19 mouse cellular contexts compared by ENCODE assay signal in the genomic region with DNA sequence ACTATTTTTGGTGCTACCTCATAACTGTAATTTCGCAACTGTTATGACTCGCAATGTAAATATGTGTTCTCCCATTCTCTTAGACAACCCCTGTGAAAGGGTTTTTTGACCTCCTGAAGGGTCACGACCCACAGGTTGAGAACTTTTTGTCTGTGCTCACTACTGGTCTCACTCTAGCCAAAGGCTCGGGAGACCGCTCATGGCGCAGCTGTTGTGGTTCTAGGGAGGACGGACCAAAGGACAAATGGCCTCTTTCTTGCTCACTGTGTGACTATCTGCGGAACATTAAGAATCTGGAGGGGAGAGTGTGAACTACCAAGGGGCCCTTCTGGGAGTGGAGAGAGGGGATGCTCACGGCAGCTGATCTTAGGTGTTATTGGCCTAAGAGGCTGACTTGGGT. TPM values are rescaled to one million over a fixed set of nuclear protein-coding genes. Genes with fewer than 3 reads are reported as not detected.
"Had no signal": no experiment of that assay in that cellular context is flagged by ENCODE, and none has a peak within 500 bp of the region (broad histone marks: within the 10 kb centered on the region; RNA-seq: fewer than 3 reads in every experiment).

No protein-coding gene starts in this region.

- H3K4me1 ChIP-seq: limb, embryonic 10.5 days; limb, embryonic 13.5 days; liver, embryonic 13.5 days had no signal

- H3K36me3 ChIP-seq: limb, embryonic 10.5 days; limb, embryonic 13.5 days; liver, embryonic 13.5 days had no signal

- H3K27ac ChIP-seq: kidney, postnatal 0 days; layer of hippocampus, adult 2 months; limb, embryonic 10.5 days; limb, embryonic 13.5 days; liver, embryonic 13.5 days; macrophage had no signal

- DNase-seq: kidney, adult 2 months; kidney, postnatal 25 days; layer of hippocampus, adult 9-11 months; liver; liver, embryonic 13.5 days; lung, embryonic 14.5 days; midbrain, embryonic 14.5 days; thymus, adult 18-20 months; thymus, postnatal 36 days had no signal

- ATAC-seq: intestine, postnatal 0 days; lung, postnatal 0 days had no signal

- H3K9ac ChIP-seq: limb, embryonic 13.5 days; liver, embryonic 13.5 days; lung, embryonic 14.5 days had no signal

- H3K4me3 ChIP-seq: layer of hippocampus, adult 2 months; limb, embryonic 10.5 days; limb, embryonic 13.5 days; liver, embryonic 13.5 days had no signal

- H3K9me3 ChIP-seq: limb, embryonic 10.5 days; limb, embryonic 13.5 days; liver, embryonic 13.5 days had no signal

- H3K4me2 ChIP-seq: limb, embryonic 13.5 days; liver, embryonic 13.5 days; lung, embryonic 14.5 days had no signal

- H3K27me3 ChIP-seq: limb, embryonic 13.5 days; liver, embryonic 13.5 days had no signal

RNA-seq across cellular contexts. Expression of a gene that starts 41.1 kb away (rescaled TPM):
- total RNA-seq: megakaryocyte, adult 5-6 weeks had no signal
- polyA plus RNA-seq: limb, embryonic 13.5 days; liver, embryonic 13.5 days; liver, embryonic 16.5 days; macrophage; spleen, adult 2 months had no signal
